Mouse (Mus musculus) C2C12 (cell line): ENCODE measurements around the gene Rpl36al.

ENCODE experiments used
- CTCF ChIP-seq: IDR thresholded peaks from one replicate; pipeline ENCODE4 v1.5.1; 2011; ENCODE audit not compliant: control insufficient read depth, insufficient read depth, insufficient read length
- USF1 ChIP-seq: IDR thresholded peaks from one replicate; pipeline ENCODE4 v1.6.1; 2011; ENCODE audit warnings: low read depth, mild to moderate bottlenecking, control low read depth, moderate library complexity

- TF ChIP-seq USF1 (no peak), CTCF (no peak)
Measured at GRCm38 (mm10) chr12:69186811-69187471, 3.1 kb upstream of the Rpl36al start.
